In genomic region chr6:101898544-101898943, GRCm38 (mm10) we compare ENCODE assay signal across 27 mouse cellular contexts.
A peak's percentile ranks its signal among the peaks of the same experiment; 100 is the strongest.
DNase-seq lines count a peak whose midpoint lies in the region; ATAC-seq lines count a peak whose summit lies in the region.
"Had no signal": no experiment of that assay in that cellular context is flagged by ENCODE, and none has a peak within 500 bp of the region (broad histone marks: within the 10 kb centered on the region; RNA-seq: fewer than 3 reads in every experiment).

No protein-coding gene starts in this region.

- no peak overlapping the region for H3K9ac ChIP-seq in heart, embryonic 13.5 days
- H3K9ac ChIP-seq in heart, embryonic 15.5 days: no peak overlapping the region
- H3K9ac ChIP-seq: embryonic facial prominence, embryonic 12.5 days; embryonic facial prominence, embryonic 15.5 days; forebrain, postnatal 0 days; hindbrain, embryonic 13.5 days had no signal

- intact Hi-C loops in heart, postnatal 25 days (cut with DNase I): no loop called here
- intact Hi-C loops in heart, postnatal 10 days (cut with DNase I): no loop called here

- no peaks in the 10 kb centered on the region for H3K9me3 ChIP-seq in heart, embryonic 10.5 days
- no peaks in the 10 kb centered on the region for H3K9me3 ChIP-seq in heart, embryonic 13.5 days
- no peaks in the 10 kb centered on the region for H3K9me3 ChIP-seq in heart, embryonic 15.5 days (replicated peaks)
- H3K9me3 ChIP-seq: embryonic facial prominence, embryonic 12.5 days; embryonic facial prominence, embryonic 15.5 days; hindbrain, embryonic 10.5 days; hindbrain, embryonic 13.5 days had no signal

- 60% methylated on average over 4 of the region's 4 CpGs for WGBS in heart, embryonic 10.5 days
- WGBS in heart, embryonic 13.5 days: 37% methylated on average over 4 of the region's 4 CpGs
- WGBS in heart, embryonic 15.5 days: 51% methylated on average over 4 of the region's 4 CpGs

- ATAC-seq in heart, embryonic 13.5 days (ENCODE audit: extremely low read depth, insufficient number of reproducible peaks, low FRiP score, low TSS enrichment): peak; percentile 66; the same call in 1 of the 2 replicates
- ATAC-seq in heart, embryonic 15.5 days (replicated peaks; ENCODE audit: insufficient number of reproducible peaks, insufficient read depth, low FRiP score, low read depth): peak; percentile 89
- ATAC-seq: activated CD4-positive, CD25-positive, alpha-beta regulatory T cell, adult 4 months; forebrain, embryonic 14.5 days; forebrain, postnatal 0 days; hindbrain, embryonic 16.5 days; intestine, embryonic 16.5 days had no signal

- H3K27ac ChIP-seq in heart, embryonic 10.5 days: 0 out of 2 replicates have a peak overlapping the region, but pooled peaks have one; percentile 29
- peak overlapping the region; percentile 70 for H3K27ac ChIP-seq in heart, embryonic 13.5 days (replicated peaks)
- peak overlapping the region; percentile 77 for H3K27ac ChIP-seq in heart, embryonic 15.5 days
- H3K27ac ChIP-seq: embryonic facial prominence, embryonic 12.5 days; embryonic facial prominence, embryonic 15.5 days; gastrocnemius, adult 2 months; heart, adult 2 months; hindbrain, embryonic 10.5 days; hindbrain, embryonic 13.5 days had no signal

- no peaks in the 10 kb centered on the region for H3K36me3 ChIP-seq in heart, embryonic 10.5 days
- H3K36me3 ChIP-seq in heart, embryonic 13.5 days: no peaks in the 10 kb centered on the region
- no peaks in the 10 kb centered on the region for H3K36me3 ChIP-seq in heart, embryonic 15.5 days
- H3K36me3 ChIP-seq: embryonic facial prominence, embryonic 12.5 days; embryonic facial prominence, embryonic 15.5 days; hindbrain, embryonic 10.5 days; hindbrain, embryonic 13.5 days had no signal

- H3K4me3 ChIP-seq in heart, embryonic 10.5 days: no peak overlapping the region
- H3K4me3 ChIP-seq in heart, embryonic 13.5 days: no peak overlapping the region
- no peak overlapping the region for H3K4me3 ChIP-seq in heart, embryonic 15.5 days
- H3K4me3 ChIP-seq: embryonic facial prominence, embryonic 12.5 days; embryonic facial prominence, embryonic 15.5 days; gastrocnemius, adult 2 months; heart, adult 2 months; hindbrain, embryonic 10.5 days; hindbrain, embryonic 13.5 days had no signal

- H3K27me3 ChIP-seq in heart, embryonic 10.5 days (ENCODE audit: insufficient read depth, poor library complexity, severe bottlenecking): no peaks in the 10 kb centered on the region
- no peaks in the 10 kb centered on the region for H3K27me3 ChIP-seq in heart, embryonic 13.5 days (replicated peaks)
- no peaks in the 10 kb centered on the region for H3K27me3 ChIP-seq in heart, embryonic 15.5 days
- H3K27me3 ChIP-seq: embryonic facial prominence, embryonic 12.5 days; embryonic facial prominence, embryonic 15.5 days; hindbrain, embryonic 13.5 days had no signal

- H3K4me2 ChIP-seq in heart, embryonic 13.5 days: no peak overlapping the region
- no peak overlapping the region for H3K4me2 ChIP-seq in heart, embryonic 15.5 days
- H3K4me2 ChIP-seq: embryonic facial prominence, embryonic 12.5 days; embryonic facial prominence, embryonic 15.5 days; hindbrain, embryonic 13.5 days had no signal

- H3K4me1 ChIP-seq in heart, embryonic 10.5 days: peaks cover 5% of the 10 kb centered on the region; the same call in 1 of the 2 replicates
- H3K4me1 ChIP-seq in heart, embryonic 13.5 days: peaks cover 12% of the 10 kb centered on the region
- peaks cover 10% of the 10 kb centered on the region; the same call in 1 of the 2 replicates for H3K4me1 ChIP-seq in heart, embryonic 15.5 days (replicated peaks)
- H3K4me1 ChIP-seq: embryonic facial prominence, embryonic 12.5 days; embryonic facial prominence, embryonic 15.5 days; hindbrain, embryonic 10.5 days; hindbrain, embryonic 13.5 days had no signal

- peak; percentile 78 for DNase-seq in heart, embryonic 10.5 days (ENCODE audit: low spot score)
- no peak for DNase-seq in heart, postnatal 25 days (ENCODE audit: low spot score)
- DNase-seq in heart, adult 9 months (ENCODE audit: low spot score in 2 of 2): no peak
- peak; percentile 27 to 42 for DNase-seq in heart, postnatal 10 days
- no peak for DNase-seq in gastrocnemius, postnatal 10 days
- DNase-seq in cerebellum, postnatal 36 days: no peak
- DNase-seq: adrenal gland, adult 8-10 months; adrenal gland, postnatal 25 days; cerebellum, adult 11-12 months; cerebellum, adult 8-10 months; cerebellum, postnatal 10 days; forebrain, postnatal 0 days; gastrocnemius, adult 2 months; gastrocnemius, postnatal 25 days; kidney, adult 18-20 months; kidney, adult 9 months had no signal

Comparison
In these comparisons a context has a peak if more than half of its experiments do, and no peak if none do; other contexts are left out.
1. DNase-seq: peak in heart, embryonic 10.5 days (single experiment) and heart, postnatal 10 days (2 of 2); none in heart, postnatal 25 days (single experiment), heart, adult 9 months (0 of 2), gastrocnemius, postnatal 10 days (single experiment) and cerebellum, postnatal 36 days (0 of 2).
2. Peak in every context shown above with its lines, with median percentiles within 50 percentile points of each other: H3K27ac ChIP-seq.